34 mouse cellular contexts compared by ENCODE assay signal in genomic region chr2:154946921-154947320, GRCm38 (mm10).
"Had no signal": no experiment of that assay in that cellular context is flagged by ENCODE, and none has a peak within 500 bp of the region (broad histone marks: within the 10 kb centered on the region; RNA-seq: fewer than 3 reads in every experiment).

No protein-coding gene starts in this region.

- H3K4me2 ChIP-seq: heart, embryonic 11.5 days; heart, embryonic 12.5 days; heart, embryonic 13.5 days; heart, embryonic 15.5 days; hindbrain, embryonic 12.5 days; hindbrain, embryonic 13.5 days; hindbrain, embryonic 14.5 days; hindbrain, embryonic 15.5 days; intestine, embryonic 15.5 days; kidney, embryonic 15.5 days had no signal

- H3K27ac ChIP-seq: heart, embryonic 13.5 days; heart, embryonic 15.5 days; hindbrain, embryonic 10.5 days; hindbrain, embryonic 12.5 days; hindbrain, embryonic 13.5 days; hindbrain, embryonic 14.5 days; hindbrain, embryonic 15.5 days; hindbrain, postnatal 0 days; intestine, embryonic 15.5 days; kidney, embryonic 15.5 days; kidney, postnatal 0 days; layer of hippocampus, adult 2 months had no signal

- H3K36me3 ChIP-seq: heart, embryonic 12.5 days; heart, embryonic 13.5 days; heart, embryonic 15.5 days; hindbrain, embryonic 10.5 days; hindbrain, embryonic 12.5 days; hindbrain, embryonic 13.5 days; hindbrain, embryonic 15.5 days; intestine, embryonic 15.5 days; kidney, embryonic 15.5 days had no signal

- H3K9ac ChIP-seq: heart, embryonic 12.5 days; heart, embryonic 13.5 days; heart, embryonic 15.5 days; hindbrain, embryonic 12.5 days; hindbrain, embryonic 13.5 days; hindbrain, embryonic 14.5 days; hindbrain, embryonic 15.5 days; intestine, embryonic 15.5 days; kidney, embryonic 15.5 days had no signal

- H3K9me3 ChIP-seq: heart, embryonic 12.5 days; heart, embryonic 13.5 days; heart, embryonic 15.5 days; hindbrain, embryonic 10.5 days; hindbrain, embryonic 12.5 days; hindbrain, embryonic 13.5 days; hindbrain, embryonic 15.5 days; intestine, embryonic 15.5 days; kidney, embryonic 15.5 days had no signal

- H3K27me3 ChIP-seq: hindbrain, embryonic 12.5 days; hindbrain, embryonic 13.5 days; hindbrain, embryonic 15.5 days; kidney, embryonic 15.5 days had no signal

- ATAC-seq: hindbrain, embryonic 16.5 days; hindbrain, postnatal 0 days; inflammation-experienced regulatory T-cells, adult 6 months; intestine, embryonic 15.5 days; intestine, embryonic 16.5 days; intestine, postnatal 0 days had no signal

- H3K4me3 ChIP-seq: heart, embryonic 12.5 days; heart, embryonic 13.5 days; heart, embryonic 15.5 days; hindbrain, embryonic 10.5 days; hindbrain, embryonic 12.5 days; hindbrain, embryonic 13.5 days; hindbrain, embryonic 15.5 days; intestine, embryonic 15.5 days; kidney, embryonic 15.5 days; layer of hippocampus, adult 2 months had no signal

- DNase-seq: heart, postnatal 10 days; heart, postnatal 14 days; heart, postnatal 36 days; heart, postnatal 4 days; kidney, adult 11 months; kidney, adult 18-20 months; kidney, adult 2 months; kidney, adult 8-10 months; kidney, adult 9 months; kidney, postnatal 10 days; kidney, postnatal 14 days; kidney, postnatal 25 days; kidney, postnatal 36 days; kidney, postnatal 4 days; layer of hippocampus, adult 9-11 months; layer of hippocampus, postnatal 36 days had no signal
